Mouse (Mus musculus): ENCODE results near the gene Usp37. TPM values are rescaled to one million over a fixed set of nuclear protein-coding genes. Genes with fewer than 3 reads are reported as not detected.
"Not testable (repeated sequence)": the region's sequence is repeated elsewhere in the genome, so short reads cannot be mapped to it uniquely, and the experiment has no call there.

The Usp37 gene
- 10 to 100 TPM; 29.2 to 30.1 (median 29.4) TPM for polyA plus RNA-seq (2017; shearing (Covaris generic))

- ATAC-seq, result no peak
Observed at GRCm38 (mm10) chr1:74544184-74544583, at the start of gene Usp37. TSS of gene Usp37 (minus strand) at chr1:74544284.

GRCm38 (mm10) chr1:74587773-74588445 is 43.8 kb upstream of the Usp37 start, which contains the start of the genes Zfp142 and Bcs1l:
TSS of gene Zfp142 (minus strand) at chr1:74588246.
TSS of gene Bcs1l (plus strand) at chr1:74588289.
- peak; percentile 91 for ATAC-seq

GRCm38 (mm10) chr1:74587233-74587772 is 43.2 kb upstream of the Usp37 start:
- no peak for ATAC-seq

GRCm38 (mm10) chr1:74584616-74585398 is 40.7 kb upstream of the Usp37 start:
- no peak for ATAC-seq

- ATAC-seq, result no peak
Observed at GRCm38 (mm10) chr1:74582621-74583020, 38.5 kb upstream of the Usp37 start.

GRCm38 (mm10) chr1:74569739-74570719 is 25.9 kb upstream of the Usp37 start:
- no peak for ATAC-seq

- ATAC-seq, result no peak
Observed at GRCm38 (mm10) chr1:74565834-74566233, 21.8 kb upstream of the Usp37 start.

- no peak for ATAC-seq
Observed at GRCm38 (mm10) chr1:74559061-74559460, 15.0 kb upstream of the Usp37 start.

GRCm38 (mm10) chr1:74542451-74542961 is 1.6 kb downstream of the Usp37 start, which contains the start of gene Plcd4:
TSS of gene Plcd4 (plus strand) at chr1:74542888.
- no peak for ATAC-seq

GRCm38 (mm10) chr1:74538650-74539049 is 5.4 kb downstream of the Usp37 start:
- ATAC-seq, result no peak

GRCm38 (mm10) chr1:74528589-74528988 is 15.5 kb downstream of the Usp37 start:
- no peak for ATAC-seq

- ATAC-seq, result no peak
Observed at GRCm38 (mm10) chr1:74524746-74525145, 19.3 kb downstream of the Usp37 start.

- no peak for ATAC-seq
Observed at GRCm38 (mm10) chr1:74519875-74520274, 24.2 kb downstream of the Usp37 start.

GRCm38 (mm10) chr1:74512999-74513398 is 31.1 kb downstream of the Usp37 start:
- ATAC-seq, result not testable (repeated sequence)

GRCm38 (mm10) chr1:74511306-74511705 is 32.8 kb downstream of the Usp37 start:
- ATAC-seq, result no peak

- ATAC-seq, result no peak
Observed at GRCm38 (mm10) chr1:74507780-74508179, 36.3 kb downstream of the Usp37 start.

- no peak for ATAC-seq
Observed at GRCm38 (mm10) chr1:74506471-74506881, 37.6 kb downstream of the Usp37 start.

GRCm38 (mm10) chr1:74505721-74506464 is 38.2 kb downstream of the Usp37 start, which contains the start of gene Cnot9:
TSS of gene Cnot9 (plus strand) at chr1:74506058.
- ATAC-seq, result peak; percentile 98

GRCm38 (mm10) chr1:74505393-74505720 is 38.7 kb downstream of the Usp37 start:
- ATAC-seq, result no peak

- no peak for ATAC-seq
Observed at GRCm38 (mm10) chr1:74501106-74501505, 43.0 kb downstream of the Usp37 start.

GRCm38 (mm10) chr1:74485792-74486191 is 58.3 kb downstream of the Usp37 start:
- no peak for ATAC-seq

Data from inflammation-experienced regulatory T-cells, adult 6 months (primary cell).